Mouse (Mus musculus): ENCODE data around the gene Sytl1.

Gene Sytl1

GRCm38 (mm10) chr4:133247806-133248449, 15.0 kb downstream of the Sytl1 start:
- in situ Hi-C loops (cut with MboI): no loop called here

GRCm38 (mm10) chr4:133247072-133247471, 15.8 kb downstream of the Sytl1 start:
- in situ Hi-C loops (cut with MboI): no loop called here

- in situ Hi-C loops (cut with MboI): no loop called here
Observed at GRCm38 (mm10) chr4:133244289-133244688, 18.6 kb downstream of the Sytl1 start.

DNA sequence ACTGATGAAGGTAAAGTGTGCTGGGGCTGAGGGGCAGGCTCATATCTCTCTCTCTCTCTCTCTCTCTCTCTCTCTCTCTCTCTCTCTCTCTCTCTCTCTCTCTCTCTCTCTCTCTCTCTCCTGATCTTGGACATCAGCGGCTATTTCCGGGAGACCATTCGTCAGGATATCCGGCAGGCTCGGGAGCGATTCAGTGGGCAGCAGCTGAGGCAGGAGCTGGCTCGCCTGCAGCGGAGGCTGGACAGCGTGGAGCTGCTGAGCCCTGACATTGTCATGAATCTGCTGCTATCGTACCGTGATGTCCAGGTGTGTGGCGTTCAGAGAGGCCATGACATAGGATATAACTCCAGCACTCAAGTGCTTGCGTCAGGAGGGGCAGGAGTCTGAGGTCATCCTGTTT, 19.4 kb downstream of the Sytl1 start:
- in situ Hi-C loops (cut with MboI): no loop called here

- in situ Hi-C loops (cut with MboI): no loop called here
Observed at GRCm38 (mm10) chr4:133242710-133243109, 20.2 kb downstream of the Sytl1 start.

- in situ Hi-C loops (cut with MboI): no loop called here
Observed at GRCm38 (mm10) chr4:133241910-133242309, 21.0 kb downstream of the Sytl1 start.

DNA sequence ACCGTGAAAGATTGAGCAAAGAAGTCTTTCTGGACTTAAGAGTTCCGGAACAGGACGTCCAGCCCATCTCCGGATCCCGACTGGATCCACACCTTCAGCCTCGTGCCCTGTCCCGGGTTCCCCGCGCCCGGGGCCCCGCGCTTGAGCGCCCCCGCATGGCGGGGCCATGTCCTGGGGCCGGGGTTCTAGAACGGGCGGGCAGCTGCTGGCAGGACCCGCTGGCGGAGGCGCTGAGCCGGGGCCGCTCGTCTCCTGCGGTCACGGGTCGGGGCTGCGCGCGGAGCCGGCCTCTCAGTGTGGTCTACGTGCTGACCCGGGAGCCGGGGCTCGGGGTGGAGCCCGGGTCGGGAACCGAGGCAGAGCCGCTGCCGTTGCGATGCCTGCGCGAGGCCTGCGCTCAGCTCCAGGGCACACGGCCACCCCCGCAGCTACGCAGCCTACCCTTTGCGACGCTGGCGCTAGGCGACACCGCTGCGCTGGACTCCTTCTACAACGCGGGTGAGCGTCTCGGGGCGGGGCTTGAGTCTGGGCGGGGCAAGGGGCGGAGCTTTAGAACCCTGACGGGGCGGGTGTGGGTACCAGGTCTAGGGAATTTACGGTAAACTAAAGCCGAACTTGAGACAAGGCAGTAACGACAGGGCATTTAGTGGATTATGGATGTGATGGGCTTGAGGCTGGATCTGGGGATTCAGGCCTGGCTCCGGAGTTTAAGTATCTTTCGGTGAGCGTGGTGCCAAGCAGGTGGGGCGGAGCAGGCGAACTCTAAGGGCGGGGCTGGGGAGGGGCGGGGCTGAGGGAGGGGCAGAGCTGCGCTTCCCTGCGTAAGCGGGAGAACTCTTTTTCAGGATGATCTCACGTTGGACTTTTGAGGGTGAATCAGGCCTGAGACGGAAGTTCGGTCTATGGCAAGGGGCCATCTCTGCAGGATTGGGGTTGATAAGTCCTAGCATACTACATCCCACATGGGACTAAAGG, 21.7 kb downstream of the Sytl1 start:
- in situ Hi-C loops (cut with MboI): no loop called here

- in situ Hi-C loops (cut with MboI): no loop called here
Observed at GRCm38 (mm10) chr4:133240490-133240921, 22.4 kb downstream of the Sytl1 start, which contains the start of gene Map3k6. Gene Map3k6, plus strand, starts transcription at chr4:133240818.

DNA sequence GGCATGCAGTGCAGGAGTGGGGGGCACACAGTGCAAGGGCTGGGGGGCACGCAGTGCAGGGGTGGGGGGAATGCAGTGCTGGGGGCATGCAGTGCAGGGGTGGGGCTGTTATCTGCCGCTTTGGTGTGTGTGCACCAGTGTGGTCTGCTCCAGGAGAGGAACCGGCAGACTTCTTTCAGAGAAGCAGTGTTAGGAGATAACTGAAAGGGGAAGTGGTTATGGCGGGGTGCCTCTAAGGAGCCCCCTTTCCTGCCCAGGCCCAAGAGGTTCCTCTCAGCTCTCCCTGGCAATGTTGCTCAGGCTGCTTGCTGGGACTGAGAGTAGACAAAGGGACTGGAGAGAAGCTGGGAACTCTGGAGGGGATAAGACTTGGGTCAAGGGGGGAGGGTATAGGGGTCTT, 25.0 kb downstream of the Sytl1 start:
- in situ Hi-C loops (cut with MboI): no loop called here

DNA sequence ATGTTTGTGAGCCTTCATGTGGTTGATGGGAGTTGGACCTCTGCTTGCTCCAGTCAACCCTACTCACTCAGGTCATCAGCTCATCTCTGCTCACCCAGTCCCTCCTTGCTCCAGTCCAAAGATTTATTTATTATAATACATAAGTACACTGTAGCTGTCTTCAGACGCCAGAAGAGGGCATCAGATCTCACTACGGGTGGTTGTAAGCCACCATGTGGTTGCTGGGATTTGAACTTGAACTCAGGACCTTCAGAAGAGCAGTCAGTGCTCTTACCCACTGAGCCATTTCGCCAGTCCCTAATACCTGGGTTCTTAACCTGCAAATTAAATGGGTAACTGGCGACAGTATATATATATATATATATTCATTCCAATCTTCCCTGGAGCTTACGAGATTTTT, 27.5 kb downstream of the Sytl1 start:
- in situ Hi-C loops (cut with MboI): no loop called here

DNA sequence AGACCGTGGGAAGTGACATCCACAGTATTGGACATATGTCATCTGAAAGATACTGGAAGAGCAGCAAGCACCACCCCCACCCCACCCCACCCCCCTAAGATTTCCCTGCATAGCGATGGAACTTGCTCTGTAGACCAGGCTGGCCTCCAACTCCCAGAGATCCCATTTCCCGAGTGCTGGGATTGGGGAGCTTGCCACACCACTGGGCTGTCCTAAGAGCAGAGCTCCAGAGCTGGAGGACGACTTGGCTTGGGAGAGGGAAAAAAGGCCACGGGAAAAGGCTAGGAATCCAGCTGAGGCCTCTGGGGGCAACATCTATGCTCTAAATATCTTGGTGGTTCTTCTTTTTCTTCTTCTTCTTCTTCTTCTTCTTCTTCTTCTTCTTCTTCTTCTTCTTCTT, 28.1 kb downstream of the Sytl1 start:
- in situ Hi-C loops (cut with MboI): no loop called here

DNA sequence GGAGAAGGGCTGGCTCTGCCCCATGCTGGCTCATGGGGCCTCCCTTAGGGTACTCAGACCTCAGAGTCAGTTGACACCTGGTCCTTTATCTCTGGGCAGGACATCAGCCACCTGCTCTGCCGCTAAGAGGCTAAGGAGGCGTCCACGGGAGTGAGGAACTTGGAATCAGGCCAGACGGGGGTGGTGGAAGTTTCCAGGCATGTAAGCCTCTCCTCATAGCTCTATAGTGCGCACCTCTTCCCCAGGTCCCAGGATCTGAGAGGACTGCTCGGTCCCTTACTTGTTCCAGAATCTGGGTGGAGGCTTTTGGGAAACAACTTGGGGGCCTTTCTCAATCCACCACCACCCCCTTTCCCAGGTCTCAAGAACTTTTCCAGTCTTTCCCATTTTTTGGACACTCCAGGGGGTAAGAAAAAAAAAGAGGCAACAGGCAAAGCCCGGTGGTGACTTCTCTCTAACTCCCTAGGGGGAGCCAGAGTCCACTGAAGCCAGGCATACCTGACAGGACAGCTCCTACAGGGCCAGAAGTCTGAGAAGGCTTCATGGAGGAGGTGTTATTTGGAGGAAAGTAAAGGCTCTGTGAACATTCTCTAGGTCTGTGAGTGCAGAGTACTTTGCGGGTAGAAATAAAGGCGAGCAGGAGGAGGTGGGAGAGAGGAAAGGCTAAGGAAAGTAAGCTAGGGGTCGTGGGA, 29.5 kb downstream of the Sytl1 start:
- in situ Hi-C loops (cut with MboI): no loop called here

- in situ Hi-C loops (cut with MboI): no loop called here
Observed at GRCm38 (mm10) chr4:133229582-133229981, 33.3 kb downstream of the Sytl1 start.

- in situ Hi-C loops (cut with MboI): no loop called here
Observed at GRCm38 (mm10) chr4:133227636-133228035, 35.3 kb downstream of the Sytl1 start.

GRCm38 (mm10) chr4:133226073-133226472, 36.8 kb downstream of the Sytl1 start:
- in situ Hi-C loops (cut with MboI): no loop called here

DNA sequence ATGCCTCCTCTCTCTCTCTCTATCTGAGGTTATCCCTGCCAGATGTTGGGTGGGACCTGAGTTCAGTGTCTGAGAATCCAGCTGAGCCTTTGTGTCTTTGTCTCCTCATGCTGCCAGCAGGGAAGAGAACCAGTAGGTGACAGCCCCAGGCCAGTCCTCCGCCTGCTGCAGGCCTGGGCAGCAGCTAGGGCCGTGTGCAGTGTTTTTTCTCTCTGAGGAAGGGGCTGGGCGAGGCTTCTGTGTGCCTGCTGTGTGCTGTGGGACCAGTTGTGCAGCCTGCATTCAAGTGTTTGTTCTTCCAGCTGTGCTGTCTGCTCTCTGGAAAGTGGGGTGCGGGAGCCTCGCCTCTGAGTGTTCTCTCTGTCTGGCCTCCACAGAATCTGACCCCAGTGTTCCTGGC, 39.0 kb downstream of the Sytl1 start:
- in situ Hi-C loops (cut with MboI): no loop called here

DNA sequence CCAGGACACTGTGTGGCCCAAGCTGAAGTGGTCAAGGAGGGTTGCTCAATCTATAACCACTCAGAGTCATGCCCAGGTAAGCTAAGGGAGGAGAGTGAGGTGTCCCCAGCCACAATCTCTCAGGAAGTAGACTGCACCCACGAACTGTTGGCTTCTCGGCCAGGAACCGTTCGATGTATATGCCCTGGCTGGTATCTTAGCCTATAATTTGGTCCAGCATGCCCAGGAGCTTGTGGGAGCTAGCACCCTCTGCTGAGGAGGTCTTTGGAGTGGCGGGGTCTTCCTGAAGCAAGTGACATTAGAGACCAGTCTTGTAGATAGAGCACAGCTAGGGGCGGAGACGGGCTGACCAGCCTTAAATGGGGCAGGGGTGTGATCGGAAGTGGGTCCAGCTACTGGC, 41.2 kb downstream of the Sytl1 start:
- in situ Hi-C loops (cut with MboI): no loop called here

- in situ Hi-C loops (cut with MboI): no loop called here
Observed at GRCm38 (mm10) chr4:133220656-133221055, 42.3 kb downstream of the Sytl1 start.

DNA sequence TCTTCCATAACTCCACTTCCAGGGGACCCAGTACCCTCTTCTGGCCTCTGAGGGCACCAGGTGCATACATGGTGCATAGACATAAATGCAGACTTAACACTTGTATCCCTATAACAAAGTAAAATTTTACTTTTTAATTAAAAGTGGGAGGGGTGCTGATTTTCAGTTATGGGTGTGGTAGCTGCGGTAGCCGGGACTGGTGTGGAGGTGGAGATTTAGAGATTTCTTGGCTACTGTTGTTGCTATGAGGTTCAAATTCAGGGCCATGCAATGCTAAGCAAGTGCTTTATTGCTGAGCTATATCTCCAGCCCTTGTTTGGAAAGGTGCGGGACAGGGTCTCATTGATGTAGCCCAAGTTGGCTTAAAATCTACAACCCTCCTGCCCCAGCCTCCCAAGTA, 44.2 kb downstream of the Sytl1 start:
- in situ Hi-C loops (cut with MboI): loop anchor here (5.0 kb wide), 1 partner anchor 84 kb away; no protein-coding TSS in a partner anchor

- in situ Hi-C loops (cut with MboI): loop anchor here (5.0 kb wide), 1 partner anchor 85 kb away; no protein-coding TSS in a partner anchor
Observed at GRCm38 (mm10) chr4:133217641-133218040, 45.3 kb downstream of the Sytl1 start.

- in situ Hi-C loops (cut with MboI): no loop called here
Observed at GRCm38 (mm10) chr4:133213661-133214060, 49.3 kb downstream of the Sytl1 start.

DNA sequence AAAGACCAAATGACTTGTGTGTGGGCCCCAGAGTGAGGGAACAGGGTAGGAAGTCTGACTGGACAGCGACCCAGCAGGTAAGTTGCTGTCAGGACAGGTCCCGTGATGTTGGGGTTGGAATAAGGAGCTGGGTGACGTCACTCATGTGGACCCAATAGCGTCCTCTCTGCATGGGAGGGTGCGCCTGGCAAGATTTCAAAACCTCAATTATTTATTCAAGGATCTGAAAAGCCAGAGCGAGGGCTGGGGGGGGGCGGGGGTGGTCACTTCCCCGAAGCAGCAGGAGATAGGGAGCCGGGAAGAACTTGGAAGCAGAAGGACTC, 49.7 kb downstream of the Sytl1 start:
- in situ Hi-C loops (cut with MboI): no loop called here

Measured in mature B cell (primary cell).